Mouse (Mus musculus): ENCODE results near the gene Bbox1. TPM values are rescaled to one million over a fixed set of nuclear protein-coding genes. Genes with fewer than 3 reads are reported as not detected.
A peak's percentile ranks its signal among the peaks of the same experiment; 100 is the strongest.

The Bbox1 gene
- total RNA-seq, 2 experiments from 2014 or later = not detected

DNA sequence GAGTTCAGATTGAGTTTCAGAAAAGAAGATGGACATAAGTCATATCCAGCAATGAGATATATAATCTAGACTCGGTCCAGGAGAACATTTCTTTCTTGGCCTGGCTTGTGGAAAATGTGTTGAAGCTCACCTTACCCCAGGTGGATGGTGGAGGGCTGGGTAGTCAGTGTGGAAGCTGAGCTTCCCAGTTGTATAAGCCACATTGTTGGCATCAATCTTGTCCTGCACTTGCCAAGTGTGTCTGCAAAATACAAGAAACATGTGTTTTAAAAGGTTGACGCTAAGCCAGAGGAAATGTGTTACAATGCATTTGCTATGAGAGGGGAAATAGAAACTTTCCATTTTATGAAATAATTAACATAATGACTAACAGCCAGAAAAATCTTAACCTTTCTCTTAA lies 38.9 kb downstream of the Bbox1 start:
- ATAC-seq (replicated peaks; ENCODE audit: poor library complexity, severe bottlenecking) = no peak

DNA sequence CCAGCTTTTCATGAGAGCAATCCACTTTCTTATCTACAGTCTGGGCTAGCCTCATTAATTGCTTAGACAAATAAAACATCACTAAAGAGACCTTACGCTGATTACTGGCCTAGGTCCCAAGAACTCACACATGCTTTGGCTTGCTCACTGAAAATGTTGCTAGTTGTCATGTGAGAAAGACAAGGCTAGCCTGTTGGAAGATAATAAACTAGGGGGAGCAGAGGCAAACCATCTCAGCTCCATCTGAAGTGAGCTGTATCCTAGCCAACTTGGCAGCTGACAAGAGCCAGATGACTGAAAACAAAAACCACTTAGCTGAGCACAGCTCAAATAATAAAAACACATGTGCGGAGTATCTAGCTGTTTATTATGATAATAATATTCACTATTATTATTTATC lies 40.2 kb downstream of the Bbox1 start:
- no peak for ATAC-seq (replicated peaks; ENCODE audit: poor library complexity, severe bottlenecking)

- no peak for ATAC-seq (replicated peaks; ENCODE audit: poor library complexity, severe bottlenecking)
Measured at GRCm38 (mm10) chr2:110269281-110269680, 45.1 kb downstream of the Bbox1 start.

DNA sequence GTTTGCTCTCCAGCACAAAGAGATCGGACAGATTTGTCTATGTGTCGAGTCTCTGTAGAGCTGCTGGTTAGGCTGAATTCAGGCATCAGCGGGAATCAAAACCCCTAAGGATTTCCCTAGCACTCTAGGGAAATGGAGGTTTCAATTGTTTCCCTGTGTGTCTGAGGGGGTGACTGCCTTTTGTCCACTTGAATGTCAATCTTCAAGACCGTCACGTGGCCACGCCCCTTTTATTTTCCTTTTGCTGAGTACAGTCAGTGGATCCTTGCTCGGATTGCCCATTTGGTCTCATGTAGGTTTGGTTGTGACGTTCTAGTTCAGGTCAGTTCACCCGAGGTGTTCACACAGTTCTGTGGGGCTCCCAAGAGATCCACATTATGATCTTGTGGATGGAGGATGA lies 82.1 kb downstream of the Bbox1 start:
- no peak for ATAC-seq (replicated peaks; ENCODE audit: poor library complexity, severe bottlenecking)

- no peak for ATAC-seq (replicated peaks; ENCODE audit: poor library complexity, severe bottlenecking)
Measured at GRCm38 (mm10) chr2:110230753-110231152, 83.6 kb downstream of the Bbox1 start.

- peak; percentile 87 for ATAC-seq (replicated peaks; ENCODE audit: poor library complexity, severe bottlenecking)
Measured at GRCm38 (mm10) chr2:110229143-110230087, 84.9 kb downstream of the Bbox1 start.

DNA sequence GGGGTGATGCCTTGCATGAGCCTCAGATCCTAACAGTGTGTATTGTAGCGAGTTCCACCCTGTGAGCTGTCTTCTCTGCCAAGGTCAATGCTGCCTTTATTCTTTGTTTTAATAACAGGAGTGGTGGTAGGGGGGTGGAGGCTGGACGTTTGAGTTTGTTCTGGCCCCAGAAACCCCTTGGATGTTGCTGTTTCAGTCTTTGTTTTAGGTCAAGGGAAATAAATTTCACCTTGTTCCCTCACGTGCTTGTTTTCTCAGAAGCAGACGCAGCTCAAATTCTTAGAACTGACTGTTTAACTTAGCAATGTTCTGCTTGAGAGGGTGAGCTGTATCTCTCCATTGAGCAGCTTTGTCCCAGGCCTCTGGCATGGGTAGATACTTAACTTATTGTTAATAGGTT lies 87.9 kb downstream of the Bbox1 start:
- ATAC-seq (replicated peaks; ENCODE audit: poor library complexity, severe bottlenecking) = no peak

GRCm38 (mm10) chr2:110225969-110226368 lies 88.4 kb downstream of the Bbox1 start:
- no peak for ATAC-seq (replicated peaks; ENCODE audit: poor library complexity, severe bottlenecking)

DNA sequence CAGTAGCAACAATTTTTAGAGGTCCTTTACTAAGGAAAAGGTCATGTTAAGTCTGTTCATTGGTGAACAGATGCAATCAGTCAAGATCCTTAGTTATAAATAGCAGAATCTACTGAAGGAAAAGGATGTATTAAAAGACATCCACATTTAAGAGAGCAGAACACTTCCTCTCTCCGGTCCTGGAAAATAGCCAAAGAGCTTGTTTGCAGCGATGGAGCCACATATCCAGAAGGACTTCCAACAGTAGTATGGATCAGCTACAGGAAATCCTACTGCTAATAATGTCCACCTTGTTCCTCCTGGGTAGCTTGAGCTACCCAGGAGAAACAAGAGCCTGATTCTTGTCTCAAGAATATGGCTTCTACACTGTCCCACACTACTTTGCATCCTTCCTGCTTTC lies 91.6 kb downstream of the Bbox1 start:
- ATAC-seq (replicated peaks; ENCODE audit: poor library complexity, severe bottlenecking) = no peak

DNA sequence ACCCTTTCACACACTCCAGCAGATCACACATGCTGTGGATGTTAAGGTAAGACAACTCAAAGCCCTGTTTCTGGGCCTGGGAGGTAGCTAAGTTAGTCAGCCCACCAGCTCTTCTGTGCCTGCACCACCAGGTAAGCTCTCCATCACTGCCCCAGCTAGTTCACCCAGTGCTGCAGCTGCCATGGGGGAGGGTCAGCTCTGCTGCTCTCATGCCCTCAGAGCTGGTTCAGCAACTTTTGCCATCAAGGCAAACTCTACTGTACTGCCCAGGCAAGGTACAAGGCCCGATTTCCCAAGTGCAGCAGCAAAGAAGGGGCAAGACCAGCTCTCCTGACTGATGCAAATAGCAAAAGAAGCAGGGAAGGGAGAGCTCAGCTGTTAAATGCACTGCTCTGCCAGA lies 93.9 kb downstream of the Bbox1 start:
- ATAC-seq (replicated peaks; ENCODE audit: poor library complexity, severe bottlenecking) = no peak

DNA sequence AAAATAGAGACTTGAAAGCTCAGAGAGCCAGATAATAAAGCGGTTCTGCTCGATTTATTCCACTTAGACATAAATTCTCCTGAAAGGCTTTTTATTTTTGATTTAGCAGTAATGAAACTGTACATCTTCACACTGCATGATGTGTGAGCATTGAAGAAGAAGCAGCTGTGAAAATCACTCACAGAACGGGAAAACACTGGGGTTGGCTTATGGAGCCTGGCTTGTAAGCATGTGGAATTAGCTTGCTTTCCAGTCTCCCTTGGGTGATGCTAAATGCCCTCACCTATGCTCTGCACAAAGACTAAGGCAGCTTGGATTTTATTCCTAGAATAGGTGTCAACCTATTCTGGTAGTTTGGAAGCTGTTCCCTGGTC lies 98.7 kb downstream of the Bbox1 start:
- ATAC-seq (replicated peaks; ENCODE audit: poor library complexity, severe bottlenecking) = no peak

- ATAC-seq (replicated peaks; ENCODE audit: poor library complexity, severe bottlenecking) = no peak
Measured at GRCm38 (mm10) chr2:110214991-110215684, 99.2 kb downstream of the Bbox1 start.

GRCm38 (mm10) chr2:110214278-110214677 lies 100.1 kb downstream of the Bbox1 start:
- no peak for ATAC-seq (replicated peaks; ENCODE audit: poor library complexity, severe bottlenecking)

Other genes starting within 250 kb of the Bbox1 start
- not detected in 2 replicates for gene Fibin, start 48.6 kb upstream of the Bbox1 start, total RNA-seq (2014; fragmentation: Nextera tagmentation)
- gene Fibin, start 48.6 kb upstream of the Bbox1 start, total RNA-seq (2017) = not detected in 2 replicates